Comparison of ENCODE assay signal across 16 mouse cellular contexts in genomic region chr4:114793836-114794235, GRCm38 (mm10). TPM values are rescaled to one million over a fixed set of nuclear protein-coding genes. Genes with fewer than 3 reads are reported as not detected.
DNase-seq lines count a peak whose midpoint lies in the region; ATAC-seq and TF ChIP-seq lines count a peak whose summit lies in the region.
"Had no signal": no experiment of that assay in that cellular context is flagged by ENCODE, and none has a peak within 500 bp of the region (broad histone marks: within the 10 kb centered on the region; RNA-seq: fewer than 3 reads in every experiment).

No protein-coding gene starts in this region.

- H3K4me2 ChIP-seq in intestine, postnatal 0 days (replicated peaks; ENCODE audit: low read depth): no peak overlapping the region
- no peak overlapping the region for H3K4me2 ChIP-seq in intestine, embryonic 16.5 days (ENCODE audit: low read depth, low read length)
- H3K4me2 ChIP-seq in neural tube, embryonic 15.5 days: no peak overlapping the region
- H3K4me2 ChIP-seq: embryonic facial prominence, embryonic 15.5 days; liver, embryonic 15.5 days had no signal

- H3K27me3 ChIP-seq in intestine, postnatal 0 days (replicated peaks; ENCODE audit: control insufficient read depth, insufficient read depth, low read length): no peaks in the 10 kb centered on the region
- 0 out of 2 replicates have a peak, but pooled peaks cover 3% of the 10 kb centered on the region for H3K27me3 ChIP-seq in intestine, embryonic 16.5 days (replicated peaks; ENCODE audit: control insufficient read depth, insufficient read depth, low read length)
- no peaks in the 10 kb centered on the region for H3K27me3 ChIP-seq in testis, adult 2 months (ENCODE audit: control insufficient read depth, insufficient read depth, low read length)
- 0 out of 2 replicates have a peak, but pooled peaks cover 3% of the 10 kb centered on the region for H3K27me3 ChIP-seq in neural tube, embryonic 15.5 days (replicated peaks)
- H3K27me3 ChIP-seq: liver, embryonic 15.5 days had no signal

- no peak overlapping the region for H3K4me3 ChIP-seq in intestine, postnatal 0 days (ENCODE audit: low read depth, low read length)
- H3K4me3 ChIP-seq in intestine, embryonic 16.5 days (ENCODE audit: low read length): no peak overlapping the region
- no peak overlapping the region for H3K4me3 ChIP-seq in testis, adult 2 months (ENCODE audit: control insufficient read depth, low read depth, low read length)
- no peak overlapping the region for H3K4me3 ChIP-seq in neural tube, embryonic 15.5 days (replicated peaks)
- H3K4me3 ChIP-seq: embryonic facial prominence, embryonic 15.5 days; liver, embryonic 15.5 days had no signal

- ATAC-seq in intestine, postnatal 0 days: no peak
- ATAC-seq in intestine, embryonic 16.5 days: no peak
- 0 out of 2 replicates have a peak, but pooled peaks have one; percentile 63 for ATAC-seq in erythroblast, adult 5-6 weeks (replicated peaks; ENCODE audit: low FRiP score, poor library complexity, severe bottlenecking)
- no peak for ATAC-seq in neural tube, embryonic 15.5 days (ENCODE audit: low FRiP score)
- ATAC-seq: forebrain, embryonic 16.5 days had no signal

- no peaks in the 10 kb centered on the region for H3K9me3 ChIP-seq in intestine, postnatal 0 days (ENCODE audit: control insufficient read depth)
- no peaks in the 10 kb centered on the region for H3K9me3 ChIP-seq in intestine, embryonic 16.5 days (ENCODE audit: control insufficient read depth, low read length)
- H3K9me3 ChIP-seq in neural tube, embryonic 15.5 days (replicated peaks): no peaks in the 10 kb centered on the region
- H3K9me3 ChIP-seq: embryonic facial prominence, embryonic 15.5 days; liver, embryonic 15.5 days had no signal

- H3K9ac ChIP-seq in intestine, postnatal 0 days (ENCODE audit: low read depth, low read length): no peak overlapping the region
- H3K9ac ChIP-seq in intestine, embryonic 16.5 days (ENCODE audit: low read depth, low read length): no peak overlapping the region
- no peak overlapping the region for H3K9ac ChIP-seq in neural tube, embryonic 15.5 days (replicated peaks)
- H3K9ac ChIP-seq: embryonic facial prominence, embryonic 15.5 days; liver, embryonic 15.5 days had no signal

- peak; percentile 59 for TF ChIP-seq CTCF in intestine, postnatal 0 days (IDR thresholded peaks at IDR 0.05; ENCODE audit: low read depth)
- TF ChIP-seq CTCF in testis, adult 2 months (IDR thresholded peaks at IDR 0.05; ENCODE audit: control insufficient read depth, insufficient read depth, insufficient replicate concordance, low read depth, low read length): peak; percentile 36; the same call in 1 of the 2 replicates

- no peak overlapping the region for H3K27ac ChIP-seq in intestine, postnatal 0 days (ENCODE audit: low read depth, low read length)
- H3K27ac ChIP-seq in intestine, embryonic 16.5 days (ENCODE audit: low read length): no peak overlapping the region
- H3K27ac ChIP-seq in testis, adult 2 months (ENCODE audit: control insufficient read depth, insufficient read depth, low read depth, low read length): no peak overlapping the region
- H3K27ac ChIP-seq in neural tube, embryonic 15.5 days (replicated peaks): no peak overlapping the region
- H3K27ac ChIP-seq: embryonic facial prominence, embryonic 15.5 days; liver, embryonic 15.5 days had no signal

- DNase-seq in testis, postnatal 14 days (ENCODE audit: low spot score): no peak
- peak; percentile 31 for DNase-seq in thymus, postnatal 4 days
- DNase-seq in layer of hippocampus, postnatal 10 days (ENCODE audit: low spot score in 2 of 2): no peak
- DNase-seq: cerebellum, postnatal 25 days; heart, adult 18-20 months; heart, postnatal 36 days had no signal

- TF ChIP-seq POLR2A in testis, adult 2 months (IDR thresholded peaks at IDR 0.05; ENCODE audit: control insufficient read depth, low read depth, low read length): no peak

- H3K36me3 ChIP-seq in intestine, postnatal 0 days (ENCODE audit: control insufficient read depth, insufficient read depth): no peaks in the 10 kb centered on the region
- H3K36me3 ChIP-seq in intestine, embryonic 16.5 days (ENCODE audit: control insufficient read depth, insufficient read depth, low read length): no peaks in the 10 kb centered on the region
- H3K36me3 ChIP-seq in testis, adult 2 months (ENCODE audit: control insufficient read depth, insufficient read depth, low read length): no peaks in the 10 kb centered on the region
- no peaks in the 10 kb centered on the region for H3K36me3 ChIP-seq in neural tube, embryonic 15.5 days
- H3K36me3 ChIP-seq: embryonic facial prominence, embryonic 15.5 days; liver, embryonic 15.5 days had no signal

- no peaks in the 10 kb centered on the region for H3K4me1 ChIP-seq in intestine, postnatal 0 days (replicated peaks; ENCODE audit: control insufficient read depth, insufficient read depth, low read length)
- H3K4me1 ChIP-seq in intestine, embryonic 16.5 days (ENCODE audit: control insufficient read depth, insufficient read depth, low read length): no peaks in the 10 kb centered on the region
- H3K4me1 ChIP-seq in testis, adult 2 months (ENCODE audit: control insufficient read depth, insufficient read depth, low read length): no peaks in the 10 kb centered on the region
- 0 out of 2 replicates have a peak, but pooled peaks cover 6% of the 10 kb centered on the region for H3K4me1 ChIP-seq in neural tube, embryonic 15.5 days
- H3K4me1 ChIP-seq: embryonic facial prominence, embryonic 15.5 days; liver, embryonic 15.5 days had no signal

- 88% methylated on average over 2 of the region's 2 CpGs for whole genome bisulfite sequencing in intestine, postnatal 0 days
- 89% methylated on average over 2 of the region's 2 CpGs for WGBS in intestine, embryonic 16.5 days
- 90% methylated on average over 2 of the region's 2 CpGs for WGBS in neural tube, embryonic 15.5 days

RNA-seq across cellular contexts. Expression of gene Gm12830, which starts 27.7 kb away (rescaled TPM):
- not detected in 2 replicates for polyA plus RNA-seq in intestine, postnatal 0 days (2015; fragmentation: Nextera tagmentation; extraction: Ambion mirVana)
- not detected in 2 replicates for polyA plus RNA-seq in intestine, embryonic 16.5 days (2015; fragmentation: Nextera tagmentation; extraction: Ambion mirVana)
- not detected in 2 replicates for polyA plus RNA-seq in testis, adult 2 months (2012; rRNA removed)
- total RNA-seq in erythroblast, adult 5-6 weeks (2015; ENCODE audit: low replicate concordance): not detected in 2 replicates
- total RNA-seq in erythroblast, adult 5-6 weeks (2017; ENCODE audit: low replicate concordance): not detected in 2 replicates
- total RNA-seq in layer of hippocampus, postnatal 10 days (2021): not detected
- polyA plus RNA-seq in neural tube, embryonic 15.5 days (2015; fragmentation: Nextera tagmentation; extraction: Ambion mirVana): not detected in 2 replicates
- total RNA-seq: adrenal gland, adult 18-20 months; heart, adult 18-20 months; heart, postnatal 36 days had no signal
- polyA plus RNA-seq: embryonic facial prominence, embryonic 15.5 days; forebrain, embryonic 16.5 days; liver, embryonic 15.5 days; urinary bladder, adult 2 months had no signal
